Comparison of ENCODE assay signal across 30 mouse cellular contexts in genomic region chr5:66764129-66764528, GRCm38 (mm10). TPM values are rescaled to one million over a fixed set of nuclear protein-coding genes. Genes with fewer than 3 reads are reported as not detected.
A peak's percentile ranks its signal among the peaks of the same experiment; 100 is the strongest.
DNase-seq lines count a peak whose midpoint lies in the region; ATAC-seq and TF ChIP-seq lines count a peak whose summit lies in the region.
"Had no signal": no experiment of that assay in that cellular context is flagged by ENCODE, and none has a peak within 500 bp of the region (broad histone marks: within the 10 kb centered on the region; RNA-seq: fewer than 3 reads in every experiment).

No protein-coding gene starts in this region.

- 82% methylated on average over 6 of the region's 6 CpGs for WGBS in hindbrain, postnatal 0 days
- 76% methylated on average over 6 of the region's 6 CpGs for WGBS in hindbrain, embryonic 10.5 days
- 87% methylated on average over 6 of the region's 6 CpGs for WGBS in lung, adult 2 months

- no peak overlapping the region for H3K4me3 ChIP-seq in hindbrain, postnatal 0 days (ENCODE audit: low read length)
- H3K4me3 ChIP-seq in hindbrain, embryonic 10.5 days: no peak overlapping the region
- no peak overlapping the region for H3K4me3 ChIP-seq in lung, adult 2 months (replicated peaks; ENCODE audit: extremely low read depth, low read depth, low read length)
- H3K4me3 ChIP-seq: embryonic facial prominence, embryonic 13.5 days; embryonic facial prominence, embryonic 15.5 days; erythroblast, embryonic 14.5 days; forebrain, embryonic 10.5 days; forebrain, embryonic 12.5 days had no signal

- peak; percentile 60 for ATAC-seq in frontal cortex, adult (ENCODE audit: low TSS enrichment)
- peak; percentile 31; the same call in 1 of the 2 replicates for ATAC-seq in hindbrain, postnatal 0 days
- ATAC-seq: activated CD4-positive, CD25-positive, alpha-beta regulatory T cell, adult 4 months; CD4-positive, CD25-positive, alpha-beta regulatory T cell, adult 4 months; forebrain, embryonic 14.5 days; Patski had no signal

- H3K4me2 ChIP-seq in hindbrain, postnatal 0 days (ENCODE audit: low read depth, low read length): no peak overlapping the region
- H3K4me2 ChIP-seq: embryonic facial prominence, embryonic 13.5 days; embryonic facial prominence, embryonic 15.5 days; forebrain, embryonic 12.5 days had no signal

- no peak; the same call in 1 of the 2 replicates for TF ChIP-seq CTCF in hindbrain, postnatal 0 days (IDR thresholded peaks at IDR 0.05; ENCODE audit: low read depth)
- no peak for TF ChIP-seq CTCF in lung, adult 2 months (IDR thresholded peaks at IDR 0.05; ENCODE audit: insufficient read depth, low read length)

- H3K27ac ChIP-seq in hindbrain, postnatal 0 days: no peak overlapping the region
- H3K27ac ChIP-seq in hindbrain, embryonic 10.5 days: no peak overlapping the region
- H3K27ac ChIP-seq: embryonic facial prominence, embryonic 13.5 days; embryonic facial prominence, embryonic 15.5 days; forebrain, embryonic 10.5 days; forebrain, embryonic 12.5 days had no signal

- no peak overlapping the region for H3K9ac ChIP-seq in hindbrain, postnatal 0 days (replicated peaks; ENCODE audit: low read length)
- H3K9ac ChIP-seq: embryonic facial prominence, embryonic 13.5 days; embryonic facial prominence, embryonic 15.5 days; forebrain, embryonic 12.5 days had no signal

- TF ChIP-seq POLR2A in lung, adult 2 months (IDR thresholded peaks at IDR 0.05; ENCODE audit: borderline replicate concordance, extremely low read depth, low read depth, low read length): no peak

- H3K4me1 ChIP-seq in hindbrain, postnatal 0 days (ENCODE audit: insufficient read depth, low read length): 0 out of 2 replicates have a peak, but pooled peaks cover 4% of the 10 kb centered on the region
- no peaks in the 10 kb centered on the region for H3K4me1 ChIP-seq in hindbrain, embryonic 10.5 days (replicated peaks)
- H3K4me1 ChIP-seq in lung, adult 2 months (ENCODE audit: control insufficient read depth, insufficient read depth, low read length): no peaks in the 10 kb centered on the region; the same call in 1 of the 2 replicates

- H3K9me3 ChIP-seq in hindbrain, postnatal 0 days (ENCODE audit: low read length): no peaks in the 10 kb centered on the region
- H3K9me3 ChIP-seq in hindbrain, embryonic 10.5 days: no peaks in the 10 kb centered on the region
- H3K9me3 ChIP-seq: embryonic facial prominence, embryonic 13.5 days; embryonic facial prominence, embryonic 15.5 days; forebrain, embryonic 10.5 days; forebrain, embryonic 12.5 days had no signal

- no peaks in the 10 kb centered on the region for H3K27me3 ChIP-seq in hindbrain, postnatal 0 days (ENCODE audit: insufficient read depth, low read length)
- no peaks in the 10 kb centered on the region for H3K27me3 ChIP-seq in hindbrain, embryonic 10.5 days (ENCODE audit: insufficient read depth, poor library complexity, severe bottlenecking)
- H3K27me3 ChIP-seq: CH12.LX; embryonic facial prominence, embryonic 13.5 days; embryonic facial prominence, embryonic 15.5 days; forebrain, embryonic 12.5 days; Patski had no signal

- no peak for DNase-seq in frontal cortex, adult 2 months (ENCODE audit: extremely low spot score in 1 of 2, low spot score in 1 of 2)
- no peak for DNase-seq in hindbrain, postnatal 0 days (ENCODE audit: low spot score)
- DNase-seq in hindbrain, embryonic 10.5 days (ENCODE audit: low spot score): no peak
- peak; percentile 0 for DNase-seq in lung, adult 2 months
- no peak for DNase-seq in lung, postnatal 25 days (ENCODE audit: low spot score)
- DNase-seq in retina, embryonic 14.5 days (ENCODE audit: low spot score): no peak
- DNase-seq: adrenal gland, adult 8-10 months; adrenal gland, postnatal 14 days; adrenal gland, postnatal 36 days; B cell, adult 2 months; cerebellum, adult 11 months; cerebellum, adult 18-20 months; cerebellum, adult 8-10 months; cerebellum, adult 9-11 months; cerebellum, postnatal 14 days; cerebellum, postnatal 36 days; embryo, embryonic 11 days had no signal

- no peaks in the 10 kb centered on the region for H3K36me3 ChIP-seq in hindbrain, postnatal 0 days (ENCODE audit: insufficient read depth, low read length)
- H3K36me3 ChIP-seq in hindbrain, embryonic 10.5 days: no peaks in the 10 kb centered on the region
- H3K36me3 ChIP-seq: embryonic facial prominence, embryonic 15.5 days; forebrain, embryonic 10.5 days; forebrain, embryonic 12.5 days; G1E had no signal

RNA-seq across cellular contexts. Expression of gene Limch1, which starts 18.5 kb away (rescaled TPM):
- 75.4 and 83.3 TPM in 2 replicates for polyA plus RNA-seq in frontal cortex, adult 2 months (2012; rRNA removed)
- 70.6 and 72.4 TPM in 2 replicates for total RNA-seq in hindbrain, postnatal 0 days (2014; rRNA removed)
- 50.4 and 54.3 TPM in 2 replicates for polyA plus RNA-seq in hindbrain, postnatal 0 days (2015; fragmentation: Nextera tagmentation; extraction: Ambion mirVana)
- 49.0 and 49.2 TPM in 2 replicates for polyA plus RNA-seq in hindbrain, embryonic 10.5 days (2016; fragmentation: Nextera tagmentation; extraction: Ambion mirVana)
- polyA plus RNA-seq in lung, adult 2 months (2012; rRNA removed): 156 and 242 TPM in 2 replicates
- total RNA-seq: common myeloid progenitor, adult 5-6 weeks had no signal
- polyA plus RNA-seq: CD4-positive, CD25-positive, alpha-beta regulatory T cell, adult 4 months; erythroblast, embryonic 14.5 days; G1E had no signal
